Mouse (Mus musculus) urinary bladder, postnatal 10 days (tissue): ENCODE results near the gene Eefsec.

Source experiments
- DNase-seq: peaks from one replicate; pipeline ENCODE4 v3.0.0; 2022; ENCODE audit warnings: low spot score

Eefsec gene

GRCm38 (mm10) chr6:88412604-88413003, 33.7 kb downstream of the Eefsec start:
- no peak for DNase-seq

GRCm38 (mm10) chr6:88409492-88409891, 36.8 kb downstream of the Eefsec start:
- DNase-seq: no peak

GRCm38 (mm10) chr6:88400451-88400850, 45.9 kb downstream of the Eefsec start:
- DNase-seq: no peak

- DNase-seq: no peak
These were observed 48.4 kb downstream of the Eefsec start for GRCm38 (mm10) chr6:88397985-88398384.

GRCm38 (mm10) chr6:88388946-88389345, 57.4 kb downstream of the Eefsec start:
- no peak for DNase-seq

GRCm38 (mm10) chr6:88387836-88388724, 58.3 kb downstream of the Eefsec start:
- no peak for DNase-seq

GRCm38 (mm10) chr6:88384420-88385053, 61.8 kb downstream of the Eefsec start:
- no peak for DNase-seq

GRCm38 (mm10) chr6:88383734-88384133, 62.6 kb downstream of the Eefsec start:
- DNase-seq: no peak

GRCm38 (mm10) chr6:88379756-88380155, 66.6 kb downstream of the Eefsec start:
- no peak for DNase-seq

GRCm38 (mm10) chr6:88378829-88379228, 67.5 kb downstream of the Eefsec start:
- DNase-seq: no peak

GRCm38 (mm10) chr6:88374247-88374646, 72.1 kb downstream of the Eefsec start:
- no peak for DNase-seq

GRCm38 (mm10) chr6:88369851-88370635, 76.3 kb downstream of the Eefsec start:
- DNase-seq: no peak

GRCm38 (mm10) chr6:88363475-88364012, 82.8 kb downstream of the Eefsec start:
- DNase-seq: no peak

GRCm38 (mm10) chr6:88361096-88361495, 85.2 kb downstream of the Eefsec start:
- DNase-seq: no peak

GRCm38 (mm10) chr6:88358210-88358609, 88.1 kb downstream of the Eefsec start:
- DNase-seq: no peak

GRCm38 (mm10) chr6:88355866-88356265, 90.5 kb downstream of the Eefsec start:
- no peak for DNase-seq

- DNase-seq: no peak
These were observed 93.8 kb downstream of the Eefsec start for GRCm38 (mm10) chr6:88352541-88352940.

GRCm38 (mm10) chr6:88346776-88347175, 99.6 kb downstream of the Eefsec start:
- DNase-seq: no peak

- no peak for DNase-seq
These were observed 101.0 kb downstream of the Eefsec start for GRCm38 (mm10) chr6:88345311-88345710.

- DNase-seq: peak; percentile 43
These were observed 102.6 kb downstream of the Eefsec start for GRCm38 (mm10) chr6:88343485-88344450.

- DNase-seq: no peak
These were observed 103.4 kb downstream of the Eefsec start for GRCm38 (mm10) chr6:88342965-88343364.
